Mouse (Mus musculus) spleen, postnatal 36 days (tissue): ENCODE results near the gene Plxna2.

ENCODE experiments used
- DNase-seq, 2 experiments: peaks; one replicate each; pipeline ENCODE4 v3.0.0; 2022; ENCODE audit warnings: low spot score in 2 of 2, mixed read lengths in 1 of 2

The Plxna2 gene

DNA sequence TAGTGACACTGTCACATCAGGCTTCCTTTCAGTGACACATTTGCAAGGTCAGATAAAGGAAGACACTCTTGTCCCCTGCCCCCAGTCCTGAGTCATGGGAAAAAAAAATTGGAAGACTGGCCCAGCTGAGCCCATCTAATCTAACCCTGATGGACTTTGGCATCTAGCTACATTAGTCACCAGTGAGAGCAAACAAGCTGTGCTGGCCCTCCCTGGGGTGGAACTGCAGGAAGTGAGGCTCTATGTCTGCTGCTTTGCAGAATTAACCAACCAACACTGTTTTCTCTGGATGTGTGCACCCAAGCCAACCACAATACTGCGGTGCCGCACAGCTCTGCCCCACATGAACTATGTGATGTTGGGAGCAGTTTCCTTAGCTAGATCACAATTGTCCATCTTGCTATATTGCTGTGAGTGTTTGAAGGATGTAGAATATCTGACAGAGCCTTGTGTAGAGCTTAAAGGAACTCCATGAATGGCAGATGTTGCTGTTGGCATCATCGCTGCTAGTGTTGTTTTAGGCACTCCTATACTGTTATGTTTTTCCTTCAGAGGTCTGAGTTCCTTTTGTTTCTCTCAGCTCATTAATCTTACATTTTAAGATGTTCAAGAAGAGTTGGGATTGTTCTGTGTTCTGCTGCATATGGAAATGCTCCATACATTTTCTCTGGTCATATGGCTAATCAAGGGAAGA, 42.6 kb downstream of the Plxna2 start:
- no peak for DNase-seq

- DNase-seq: no peak
These were observed 45.0 kb downstream of the Plxna2 start for GRCm38 (mm10) chr1:194663021-194663420.

DNA sequence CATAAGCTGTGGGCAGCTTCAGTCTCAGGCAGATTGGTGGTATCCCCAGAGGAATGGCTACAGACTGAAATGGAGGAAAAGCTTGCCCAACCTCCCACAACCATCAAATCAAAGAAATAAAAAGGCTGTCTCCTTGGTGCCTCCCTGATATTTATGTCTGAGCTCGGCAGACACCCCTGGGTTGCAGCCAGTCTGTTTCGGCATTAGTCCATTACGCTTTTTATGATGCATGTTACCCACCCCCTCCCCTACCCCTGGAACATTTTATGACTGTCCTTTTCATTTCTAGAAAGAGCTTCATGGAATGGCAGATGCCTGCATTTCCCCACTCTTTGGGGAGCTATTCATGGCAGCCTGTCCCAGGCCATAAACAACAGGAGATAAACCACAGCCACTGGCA, 47.7 kb downstream of the Plxna2 start:
- no peak for DNase-seq

DNA sequence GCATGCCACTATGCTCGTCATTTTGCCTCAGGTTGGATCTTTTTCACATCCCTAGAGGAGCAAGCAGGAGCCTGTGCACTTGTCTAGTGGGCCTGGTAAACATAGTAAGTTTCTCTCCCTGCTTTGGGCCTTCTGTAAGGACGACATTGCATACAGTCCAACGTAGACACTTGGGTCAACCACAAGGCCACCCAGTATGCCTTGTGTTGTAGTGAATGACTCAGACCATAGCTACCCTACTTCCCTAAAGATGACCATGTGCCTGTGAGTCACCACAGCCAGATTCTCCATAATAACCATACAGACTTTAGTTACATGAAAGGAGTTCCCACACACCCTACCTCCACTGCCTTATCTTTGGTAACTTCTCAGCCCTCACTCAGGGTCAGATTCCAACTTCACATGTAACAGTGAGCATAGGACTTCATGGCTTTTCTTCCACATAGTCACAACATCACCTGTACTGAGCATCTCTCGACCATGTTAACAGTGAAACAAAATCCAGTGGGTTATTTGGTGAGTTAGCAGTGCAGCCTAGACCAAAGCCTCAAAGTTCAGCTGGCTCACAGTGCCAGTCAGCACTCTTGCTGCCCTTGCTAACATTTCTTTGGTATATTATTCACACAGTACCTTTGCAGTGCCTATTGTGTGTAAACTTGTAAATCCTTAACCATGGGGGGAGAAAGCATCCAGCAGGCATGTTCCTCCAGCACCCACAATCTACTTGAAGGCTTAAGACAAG, 53.9 kb downstream of the Plxna2 start:
- DNase-seq: no peak

DNA sequence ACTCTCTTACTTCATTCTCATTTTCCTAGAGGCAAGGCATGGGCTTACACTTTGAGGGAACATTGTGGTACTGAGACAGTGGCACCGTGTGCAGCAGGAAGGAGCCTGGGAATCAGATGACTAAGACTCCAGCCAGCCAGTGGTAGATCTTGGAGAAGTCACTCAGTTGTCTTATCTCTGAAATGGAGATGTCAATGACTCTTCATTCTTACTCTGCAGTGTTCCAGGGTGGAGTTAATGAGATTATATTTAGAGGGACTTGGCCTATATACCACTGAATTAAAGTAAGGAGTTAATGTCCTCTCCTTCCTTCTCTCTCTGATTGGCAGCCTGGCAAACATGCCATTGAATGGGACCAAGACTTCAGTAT, 54.5 kb downstream of the Plxna2 start:
- DNase-seq: no peak

DNA sequence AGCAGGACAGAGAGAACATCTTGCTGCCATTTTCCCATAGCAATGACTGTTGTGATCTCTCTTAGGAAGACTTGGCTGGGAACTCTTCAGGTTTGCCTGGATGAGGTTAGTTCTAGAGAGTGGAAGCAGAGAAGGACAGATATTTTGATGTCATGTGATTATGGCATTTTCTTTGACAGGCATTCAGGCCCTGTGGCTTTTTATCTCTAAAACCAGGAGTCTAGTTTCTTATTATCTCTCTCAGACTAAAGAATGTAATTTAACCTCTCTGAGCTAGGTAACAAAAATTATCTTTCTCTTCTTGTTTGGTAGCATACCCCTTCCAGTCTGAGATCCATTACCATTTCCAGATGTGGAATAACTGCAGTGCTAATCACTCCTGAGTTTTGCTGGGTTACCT, 55.2 kb downstream of the Plxna2 start:
- no peak for DNase-seq

DNA sequence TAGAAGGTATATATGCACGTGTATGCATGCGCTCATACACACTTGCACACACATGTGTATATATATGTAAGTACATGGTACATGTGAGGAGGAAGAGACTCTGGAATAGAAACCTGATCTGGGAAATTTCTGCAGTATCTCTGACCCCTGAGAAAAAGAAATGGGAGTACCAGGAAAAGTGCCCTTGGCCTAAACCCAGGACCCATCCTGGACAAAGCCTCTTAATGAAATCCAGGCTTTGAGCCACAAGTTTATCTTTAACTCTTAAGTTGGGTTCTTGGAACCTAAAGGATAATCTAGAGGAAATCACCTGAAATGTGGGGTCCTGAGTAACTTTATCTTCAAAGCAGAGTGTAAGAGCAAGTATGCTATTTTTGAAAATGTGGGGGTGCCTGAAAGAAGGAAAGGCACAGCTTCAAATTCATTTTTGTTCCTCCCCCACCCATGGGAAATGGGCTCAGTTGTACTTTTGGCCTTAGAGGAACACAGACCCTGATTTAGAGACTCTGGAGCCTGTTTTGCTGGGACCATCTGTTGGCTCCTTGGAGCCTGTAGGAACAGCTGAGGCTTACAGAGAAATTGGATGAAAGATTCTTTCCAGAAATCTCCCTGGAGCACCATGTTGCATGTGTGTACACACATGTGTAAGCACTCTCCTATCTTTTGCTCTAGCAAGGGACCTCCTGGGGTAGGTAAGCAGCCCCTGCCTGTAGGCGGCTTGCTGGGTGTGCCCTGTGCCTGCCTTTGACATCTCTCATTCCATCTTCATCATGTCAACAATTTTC, 57.3 kb downstream of the Plxna2 start:
- no peak for DNase-seq

GRCm38 (mm10) chr1:194675891-194676200, 57.8 kb downstream of the Plxna2 start:
- no peak for DNase-seq

GRCm38 (mm10) chr1:194677878-194678277, 59.9 kb downstream of the Plxna2 start:
- DNase-seq: no peak

- no peak for DNase-seq
These were observed 61.1 kb downstream of the Plxna2 start for GRCm38 (mm10) chr1:194679147-194679546.

- no peak for DNase-seq
These were observed 62.1 kb downstream of the Plxna2 start for GRCm38 (mm10) chr1:194680136-194680535.

- no peak for DNase-seq
These were observed 64.0 kb downstream of the Plxna2 start for GRCm38 (mm10) chr1:194682021-194682420.

GRCm38 (mm10) chr1:194683132-194683531, 65.1 kb downstream of the Plxna2 start:
- DNase-seq: no peak

DNA sequence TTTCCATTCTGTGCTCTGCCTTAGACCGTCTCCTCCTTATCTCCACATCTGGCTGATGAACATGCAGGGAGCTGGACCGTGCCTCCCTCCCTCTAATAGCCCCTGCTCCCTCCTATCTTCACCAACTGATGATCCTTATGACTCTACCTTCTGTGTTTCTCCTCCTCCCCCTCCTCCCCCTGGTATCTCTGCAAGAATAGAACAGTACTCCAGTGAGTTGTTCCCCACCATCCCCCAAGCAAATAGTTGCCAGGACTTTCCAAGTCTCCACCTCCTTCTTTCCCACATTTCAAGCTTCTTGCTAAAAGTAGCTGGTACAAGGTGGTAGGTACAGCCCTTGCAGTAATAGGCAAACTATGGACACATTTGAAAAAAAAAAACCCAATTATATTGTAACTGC, 67.9 kb downstream of the Plxna2 start:
- no peak for DNase-seq

GRCm38 (mm10) chr1:194687746-194688145, 69.7 kb downstream of the Plxna2 start:
- no peak for DNase-seq

DNA sequence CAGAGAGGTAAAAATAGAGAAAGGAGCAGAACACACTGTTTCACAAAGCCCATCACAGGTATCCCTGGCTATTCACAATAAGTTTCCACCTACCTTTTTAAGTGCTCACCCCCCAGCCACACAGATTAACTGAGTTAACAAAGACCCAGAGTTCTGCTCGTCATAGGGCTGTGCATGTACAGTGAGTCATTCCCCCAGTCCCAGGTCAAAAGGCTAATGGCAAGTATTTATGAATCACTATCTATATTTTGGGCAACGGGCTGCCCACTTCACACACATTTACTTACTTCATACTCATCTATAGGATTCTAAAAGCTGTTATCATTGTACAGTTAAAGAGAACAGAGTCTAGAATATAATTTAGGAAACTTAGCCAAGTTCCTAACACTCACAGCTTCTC, 70.1 kb downstream of the Plxna2 start:
- DNase-seq: no peak

GRCm38 (mm10) chr1:194693063-194693462, 75.0 kb downstream of the Plxna2 start:
- DNase-seq: no peak

DNA sequence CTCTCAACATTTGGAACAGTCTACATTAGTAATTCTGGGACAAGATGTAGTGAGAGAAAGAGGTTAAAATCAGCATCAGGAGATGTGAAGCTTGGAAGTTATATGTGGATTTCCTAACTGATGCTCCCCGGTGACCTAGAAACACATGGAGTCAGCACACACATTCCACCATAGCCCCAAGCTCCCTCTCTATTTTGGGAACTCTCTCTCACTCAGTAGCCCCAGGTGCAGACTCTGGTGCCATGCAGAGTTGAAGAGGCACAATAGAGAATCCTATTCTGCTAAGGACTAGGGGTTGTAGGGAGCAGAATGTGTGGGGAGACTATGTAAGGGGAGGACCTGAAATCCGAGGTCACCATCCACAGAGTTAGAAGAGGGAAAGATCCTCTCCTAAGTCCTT, 75.5 kb downstream of the Plxna2 start:
- no peak for DNase-seq

DNA sequence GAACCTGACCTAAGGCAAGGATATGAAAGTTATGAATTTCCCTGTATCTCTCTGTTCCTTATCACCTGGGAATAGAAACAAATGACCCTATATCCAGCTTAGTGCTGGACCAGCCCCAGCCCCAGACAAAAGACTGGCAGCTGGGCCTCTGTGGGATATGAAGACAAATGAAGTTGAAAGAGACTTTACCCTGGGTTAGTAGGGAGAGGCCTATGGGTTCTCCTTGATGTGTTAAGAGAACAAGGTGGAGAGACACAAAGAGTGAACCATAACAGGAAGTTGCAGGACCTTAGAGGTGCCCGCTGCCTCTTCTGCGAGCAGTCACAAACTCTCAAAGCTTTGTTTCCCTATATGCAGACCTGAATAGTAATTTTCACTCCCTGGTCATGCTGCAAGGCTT, 76.8 kb downstream of the Plxna2 start:
- DNase-seq: no peak

DNA sequence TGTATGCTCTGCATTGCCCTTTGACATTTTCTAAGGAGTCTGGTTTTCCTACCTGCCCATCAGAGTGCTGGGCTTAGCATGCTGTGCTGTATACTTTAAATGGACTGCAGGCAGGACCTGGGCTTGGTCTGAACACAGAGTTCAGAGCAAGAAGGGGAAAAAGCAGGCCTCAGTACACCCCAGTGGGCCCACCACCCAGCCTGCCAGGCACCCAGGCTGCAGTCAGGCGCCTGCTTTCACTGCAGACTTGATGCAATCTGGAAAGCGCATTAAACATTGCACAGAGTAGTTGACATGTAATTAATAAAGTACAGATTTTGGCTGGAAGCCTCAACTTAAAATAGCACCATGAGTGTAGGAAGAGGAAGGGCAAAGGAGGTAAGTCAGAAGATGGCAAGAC, 79.4 kb downstream of the Plxna2 start:
- no peak for DNase-seq

GRCm38 (mm10) chr1:194699321-194699720, 81.3 kb downstream of the Plxna2 start:
- no peak for DNase-seq

DNA sequence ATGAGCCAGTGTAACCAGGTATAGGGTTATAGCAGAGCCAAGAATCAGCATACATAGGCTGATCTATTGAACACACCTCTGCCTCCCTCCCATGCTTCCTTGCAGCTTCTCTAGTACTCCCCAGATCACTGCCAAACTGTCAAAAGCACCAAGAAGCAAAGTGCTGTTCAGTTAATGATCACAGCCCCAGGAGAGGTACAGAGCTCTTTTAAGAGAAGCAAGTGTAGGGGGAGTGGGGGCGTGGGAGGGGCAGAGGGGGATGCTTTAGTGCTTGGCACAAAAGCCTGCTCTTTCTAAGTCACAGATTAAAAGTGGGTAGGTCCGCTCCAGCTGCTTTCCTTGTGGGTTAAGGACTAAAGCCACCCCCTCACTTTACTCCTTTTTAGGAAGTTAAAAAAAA, 85.2 kb downstream of the Plxna2 start:
- DNase-seq: no peak
